ENCODE assay signal across 9 mouse cellular contexts in the genomic region with DNA sequence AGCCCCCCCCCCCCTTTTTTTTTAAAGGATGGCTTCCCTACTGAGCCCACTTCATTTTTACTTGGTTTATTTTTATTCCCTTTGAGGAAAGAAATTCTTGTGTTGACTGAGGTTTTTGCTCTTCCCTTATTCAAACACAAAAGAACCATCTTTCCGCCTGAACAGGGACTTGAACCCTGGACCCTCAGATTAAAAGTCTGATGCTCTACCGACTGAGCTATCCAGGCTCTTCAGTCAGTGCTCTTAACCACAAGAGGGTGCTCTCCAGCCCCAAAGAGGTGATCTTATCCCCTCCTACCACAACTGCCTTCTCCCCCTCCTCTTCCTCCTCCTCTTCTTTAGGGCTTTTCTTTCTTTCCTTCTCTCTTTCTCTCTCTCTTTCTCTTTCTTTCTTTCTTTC. TPM values are rescaled to one million over a fixed set of nuclear protein-coding genes. Genes with fewer than 3 reads are reported as not detected.
DNase-seq lines count a peak whose midpoint lies in the region; ATAC-seq and TF ChIP-seq lines count a peak whose summit lies in the region.
"Had no signal": no experiment of that assay in that cellular context is flagged by ENCODE, and none has a peak within 500 bp of the region (broad histone marks: within the 10 kb centered on the region; RNA-seq: fewer than 3 reads in every experiment).

No protein-coding gene starts in this region.

- ATAC-seq in hindbrain, postnatal 0 days = no peak
- no peak for ATAC-seq in hindbrain, embryonic 14.5 days (ENCODE audit: low FRiP score)

- TF ChIP-seq CTCF in hindbrain, postnatal 0 days (IDR thresholded peaks at IDR 0.05; ENCODE audit: low read depth) = peak; percentile 30; the same call in 1 of the 2 replicates

- H3K36me3 ChIP-seq in hindbrain, postnatal 0 days (ENCODE audit: insufficient read depth, low read length) = no peaks in the 10 kb centered on the region
- no peaks in the 10 kb centered on the region for H3K36me3 ChIP-seq in hindbrain, embryonic 10.5 days
- H3K36me3 ChIP-seq in hindbrain, embryonic 14.5 days (replicated peaks; ENCODE audit: control insufficient read depth, insufficient read depth) = no peaks in the 10 kb centered on the region
- H3K36me3 ChIP-seq: limb, embryonic 15.5 days had no signal

- no peak overlapping the region for H3K4me2 ChIP-seq in hindbrain, postnatal 0 days (ENCODE audit: low read depth, low read length)
- H3K4me2 ChIP-seq in hindbrain, embryonic 14.5 days (replicated peaks) = no peak overlapping the region
- H3K4me2 ChIP-seq: limb, embryonic 15.5 days had no signal

- 35% methylated on average over 2 of the region's 2 CpGs for WGBS in hindbrain, postnatal 0 days
- 37% methylated on average over 2 of the region's 2 CpGs for WGBS in hindbrain, embryonic 10.5 days
- WGBS in hindbrain, embryonic 14.5 days = 36% methylated on average over 2 of the region's 2 CpGs

- intact Hi-C loops in left cerebral cortex, postnatal 14 days (cut with DNase I) = loop anchor here (2.0 kb wide), 1 partner anchor 73 kb away; no protein-coding TSS in a partner anchor

- no peak overlapping the region for H3K27ac ChIP-seq in hindbrain, postnatal 0 days
- no peak overlapping the region for H3K27ac ChIP-seq in hindbrain, embryonic 10.5 days
- H3K27ac ChIP-seq in hindbrain, embryonic 14.5 days = no peak overlapping the region
- H3K27ac ChIP-seq: limb, embryonic 15.5 days had no signal

- no peak overlapping the region for H3K9ac ChIP-seq in hindbrain, postnatal 0 days (replicated peaks; ENCODE audit: low read length)
- H3K9ac ChIP-seq in hindbrain, embryonic 14.5 days = no peak overlapping the region
- H3K9ac ChIP-seq: limb, embryonic 15.5 days had no signal

- no peaks in the 10 kb centered on the region for H3K4me1 ChIP-seq in hindbrain, postnatal 0 days (ENCODE audit: insufficient read depth, low read length)
- H3K4me1 ChIP-seq in hindbrain, embryonic 10.5 days (replicated peaks) = peaks cover 37% of the 10 kb centered on the region
- no peaks in the 10 kb centered on the region for H3K4me1 ChIP-seq in hindbrain, embryonic 14.5 days (replicated peaks; ENCODE audit: control insufficient read depth, insufficient read depth, low read length)

- DNase-seq in hindbrain, postnatal 0 days (ENCODE audit: low spot score) = no peak
- no peak for DNase-seq in hindbrain, embryonic 10.5 days (ENCODE audit: low spot score)
- peak; percentile 69 for DNase-seq in CD4-positive helper T cell, adult 2 months (ENCODE audit: low read depth, low spot score)
- peak; percentile 60 for DNase-seq in ZHBTc4 (ENCODE audit: low read depth, low spot score)
- peak; percentile 52 for DNase-seq in naive thymus-derived CD4-positive, alpha-beta T cell, adult 2 months (ENCODE audit: low read depth)
- no peak for DNase-seq in left cerebral cortex, postnatal 14 days (ENCODE audit: low spot score in 2 of 2)
- DNase-seq in hindbrain, embryonic 14.5 days (ENCODE audit: low spot score) = no peak
- DNase-seq: cerebellum, postnatal 36 days had no signal

- no peaks in the 10 kb centered on the region for H3K27me3 ChIP-seq in hindbrain, postnatal 0 days (ENCODE audit: insufficient read depth, low read length)
- H3K27me3 ChIP-seq in hindbrain, embryonic 10.5 days (ENCODE audit: insufficient read depth, poor library complexity, severe bottlenecking) = peaks cover 9% of the 10 kb centered on the region; the same call in 1 of the 2 replicates
- H3K27me3 ChIP-seq in hindbrain, embryonic 14.5 days (ENCODE audit: control insufficient read depth, insufficient read depth, low read length) = no peaks in the 10 kb centered on the region
- H3K27me3 ChIP-seq: limb, embryonic 15.5 days had no signal

- H3K4me3 ChIP-seq in hindbrain, postnatal 0 days (ENCODE audit: low read length) = no peak overlapping the region
- H3K4me3 ChIP-seq in hindbrain, embryonic 10.5 days = no peak overlapping the region
- H3K4me3 ChIP-seq in hindbrain, embryonic 14.5 days (replicated peaks; ENCODE audit: low read length) = no peak overlapping the region
- H3K4me3 ChIP-seq: limb, embryonic 15.5 days had no signal

- H3K9me3 ChIP-seq in hindbrain, postnatal 0 days (ENCODE audit: low read length) = no peaks in the 10 kb centered on the region
- H3K9me3 ChIP-seq in hindbrain, embryonic 10.5 days = no peaks in the 10 kb centered on the region
- H3K9me3 ChIP-seq in hindbrain, embryonic 14.5 days (ENCODE audit: control insufficient read depth, low read length) = no peaks in the 10 kb centered on the region
- H3K9me3 ChIP-seq: limb, embryonic 15.5 days had no signal

RNA-seq across cellular contexts. Expression of a gene that starts 5.1 kb away (rescaled TPM):
- 1.2 TPM in 2 replicates for total RNA-seq in hindbrain, postnatal 0 days (2014; rRNA removed)
- polyA plus RNA-seq in hindbrain, postnatal 0 days (2015; fragmentation: Nextera tagmentation; extraction: Ambion mirVana) = 1.4 and 2.0 TPM in 2 replicates
- polyA plus RNA-seq in hindbrain, embryonic 10.5 days (2016; fragmentation: Nextera tagmentation; extraction: Ambion mirVana) = 4.0 TPM in 2 replicates
- 1 to 10 TPM; 1.6 to 2.5 TPM for total RNA-seq in left cerebral cortex, postnatal 14 days (2021)
- 1.4 and 2.7 TPM in 2 replicates for polyA plus RNA-seq in hindbrain, embryonic 14.5 days (2014; fragmentation: Nextera tagmentation; extraction: Ambion mirVana)

RNA-seq across cellular contexts. Expression of a gene that starts 14.5 kb away (rescaled TPM):
- total RNA-seq in hindbrain, postnatal 0 days (2014; rRNA removed) = 233 and 275 TPM in 2 replicates
- polyA plus RNA-seq in hindbrain, postnatal 0 days (2015; fragmentation: Nextera tagmentation; extraction: Ambion mirVana) = 179 and 191 TPM in 2 replicates
- polyA plus RNA-seq in hindbrain, embryonic 10.5 days (2016; fragmentation: Nextera tagmentation; extraction: Ambion mirVana) = 312 TPM in 2 replicates
- 100 to 1,000 TPM; 401 to 422 TPM for total RNA-seq in left cerebral cortex, postnatal 14 days (2021)
- polyA plus RNA-seq in hindbrain, embryonic 14.5 days (2014; fragmentation: Nextera tagmentation; extraction: Ambion mirVana) = 142 and 150 TPM in 2 replicates

RNA-seq across cellular contexts. Expression of a gene that starts 26.5 kb away (rescaled TPM):
- 18.2 and 22.7 TPM in 2 replicates for total RNA-seq in hindbrain, postnatal 0 days (2014; rRNA removed)
- polyA plus RNA-seq in hindbrain, postnatal 0 days (2015; fragmentation: Nextera tagmentation; extraction: Ambion mirVana) = 59.7 and 67.9 TPM in 2 replicates
- polyA plus RNA-seq in hindbrain, embryonic 10.5 days (2016; fragmentation: Nextera tagmentation; extraction: Ambion mirVana) = 56.0 and 61.1 TPM in 2 replicates
- 10 to 100 TPM; 39.3 to 39.6 TPM for total RNA-seq in left cerebral cortex, postnatal 14 days (2021)
- 62.9 and 68.8 TPM in 2 replicates for polyA plus RNA-seq in hindbrain, embryonic 14.5 days (2014; fragmentation: Nextera tagmentation; extraction: Ambion mirVana)

RNA-seq across cellular contexts. Expression of a gene that starts 27.3 kb away (rescaled TPM):
- 92.6 and 95.5 TPM in 2 replicates for total RNA-seq in hindbrain, postnatal 0 days (2014; rRNA removed)
- 147 and 160 TPM in 2 replicates for polyA plus RNA-seq in hindbrain, postnatal 0 days (2015; fragmentation: Nextera tagmentation; extraction: Ambion mirVana)
- 66.5 and 84.5 TPM in 2 replicates for polyA plus RNA-seq in hindbrain, embryonic 10.5 days (2016; fragmentation: Nextera tagmentation; extraction: Ambion mirVana)
- total RNA-seq in left cerebral cortex, postnatal 14 days (2021) = 100 to 1,000 TPM; 189 to 230 TPM
- 106 and 113 TPM in 2 replicates for polyA plus RNA-seq in hindbrain, embryonic 14.5 days (2014; fragmentation: Nextera tagmentation; extraction: Ambion mirVana)

RNA-seq across cellular contexts. Expression of a gene that starts 31.2 kb away (rescaled TPM):
- total RNA-seq in hindbrain, postnatal 0 days (2014; rRNA removed) = 95.5 and 131 TPM in 2 replicates
- polyA plus RNA-seq in hindbrain, postnatal 0 days (2015; fragmentation: Nextera tagmentation; extraction: Ambion mirVana) = 122 and 127 TPM in 2 replicates
- 87.9 and 93.3 TPM in 2 replicates for polyA plus RNA-seq in hindbrain, embryonic 10.5 days (2016; fragmentation: Nextera tagmentation; extraction: Ambion mirVana)
- 10 to 100 TPM; 43.6 to 44.2 TPM for total RNA-seq in left cerebral cortex, postnatal 14 days (2021)
- polyA plus RNA-seq in hindbrain, embryonic 14.5 days (2014; fragmentation: Nextera tagmentation; extraction: Ambion mirVana) = 92.6 and 99.0 TPM in 2 replicates

Comparison
In these comparisons a context has a peak if more than half of its experiments do, and no peak if none do; other contexts are left out.
1. DNase-seq: peak in CD4-positive helper T cell, adult 2 months (single experiment), ZHBTc4 (single experiment) and naive thymus-derived CD4-positive, alpha-beta T cell, adult 2 months (single experiment); none in hindbrain, postnatal 0 days (single experiment), hindbrain, embryonic 10.5 days (single experiment), left cerebral cortex, postnatal 14 days (0 of 2) and hindbrain, embryonic 14.5 days (single experiment).